ENCODE assay signal across 17 mouse cellular contexts in the genomic region with DNA sequence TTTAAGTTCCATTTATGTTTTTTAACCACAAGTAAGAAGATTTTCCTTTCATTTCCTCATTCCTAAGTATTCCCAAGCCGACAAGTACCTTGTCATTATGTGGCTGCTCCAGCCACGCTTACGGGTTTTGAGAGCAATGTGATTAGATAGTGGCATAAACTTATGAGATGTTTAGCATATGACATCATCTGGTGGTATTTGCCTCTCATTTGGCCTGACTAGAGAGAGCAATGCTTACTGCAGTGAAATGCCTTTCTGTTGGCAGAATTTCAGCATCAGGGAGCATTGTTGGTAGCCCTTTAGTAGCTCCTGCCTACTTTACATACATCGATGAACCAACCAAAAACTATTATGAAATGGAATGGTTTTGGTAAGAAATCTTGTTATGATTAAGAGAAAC.
"Had no signal": no experiment of that assay in that cellular context is flagged by ENCODE, and none has a peak within 500 bp of the region (broad histone marks: within the 10 kb centered on the region; RNA-seq: fewer than 3 reads in every experiment).

No protein-coding gene starts in this region.

- H3K4me2 ChIP-seq: liver, embryonic 11.5 days; liver, embryonic 15.5 days; midbrain, embryonic 11.5 days; midbrain, embryonic 15.5 days; neural tube, embryonic 13.5 days had no signal

- H3K36me3 ChIP-seq: limb, embryonic 10.5 days; liver, embryonic 15.5 days; midbrain, embryonic 15.5 days; neural tube, embryonic 13.5 days had no signal

- H3K4me1 ChIP-seq: limb, embryonic 10.5 days; liver, embryonic 15.5 days; megakaryocyte, embryonic 14.5 days; midbrain, embryonic 15.5 days; neural tube, embryonic 13.5 days had no signal

- H3K27me3 ChIP-seq: liver, embryonic 15.5 days; megakaryocyte, embryonic 14.5 days; midbrain, embryonic 15.5 days; neural tube, embryonic 13.5 days had no signal

- H3K4me3 ChIP-seq: left cerebral cortex, adult 2 months; limb, embryonic 10.5 days; liver, embryonic 15.5 days; megakaryocyte, embryonic 14.5 days; midbrain, embryonic 15.5 days; neural tube, embryonic 13.5 days had no signal

- DNase-seq: kidney, postnatal 25 days; lung, adult 2 months; lung, postnatal 10 days; retina, postnatal 1 day; right cerebral cortex, postnatal 4 days; spleen, adult 18-20 months; thymus, adult 18-20 months; thymus, postnatal 14 days had no signal

- H3K9ac ChIP-seq: liver, embryonic 15.5 days; midbrain, embryonic 15.5 days; neural tube, embryonic 13.5 days had no signal

- H3K27ac ChIP-seq: left cerebral cortex, adult 2 months; limb, embryonic 10.5 days; liver, embryonic 15.5 days; macrophage; midbrain, embryonic 15.5 days; neural tube, embryonic 13.5 days had no signal

- ATAC-seq: midbrain, embryonic 15.5 days had no signal

- H3K9me3 ChIP-seq: limb, embryonic 10.5 days; liver, embryonic 15.5 days; megakaryocyte, embryonic 14.5 days; midbrain, embryonic 15.5 days; neural tube, embryonic 13.5 days had no signal
